Mouse (Mus musculus) small intestine, adult 2 months (tissue): ENCODE results near the gene Klf2.

Experiments used
- CTCF ChIP-seq: fragments of 200-500 bp; IDR thresholded peaks from 2 replicates; pipeline ENCODE4 v1.5.1; 2012; ENCODE audit warnings: low read depth, mild to moderate bottlenecking, control low read depth, inconsistent platforms, low read length, moderate library complexity, mixed read lengths; ENCODE audit not compliant: insufficient replicate concordance, insufficient read length; ENCODE audit errors: extremely low read depth
- POLR2A ChIP-seq: fragments of 200-500 bp; IDR thresholded peaks from 2 replicates; pipeline ENCODE4 v1.6.1; 2012; ENCODE audit warnings: low read depth, mild to moderate bottlenecking, control low read depth, inconsistent platforms, low read length, moderate library complexity

DNA sequence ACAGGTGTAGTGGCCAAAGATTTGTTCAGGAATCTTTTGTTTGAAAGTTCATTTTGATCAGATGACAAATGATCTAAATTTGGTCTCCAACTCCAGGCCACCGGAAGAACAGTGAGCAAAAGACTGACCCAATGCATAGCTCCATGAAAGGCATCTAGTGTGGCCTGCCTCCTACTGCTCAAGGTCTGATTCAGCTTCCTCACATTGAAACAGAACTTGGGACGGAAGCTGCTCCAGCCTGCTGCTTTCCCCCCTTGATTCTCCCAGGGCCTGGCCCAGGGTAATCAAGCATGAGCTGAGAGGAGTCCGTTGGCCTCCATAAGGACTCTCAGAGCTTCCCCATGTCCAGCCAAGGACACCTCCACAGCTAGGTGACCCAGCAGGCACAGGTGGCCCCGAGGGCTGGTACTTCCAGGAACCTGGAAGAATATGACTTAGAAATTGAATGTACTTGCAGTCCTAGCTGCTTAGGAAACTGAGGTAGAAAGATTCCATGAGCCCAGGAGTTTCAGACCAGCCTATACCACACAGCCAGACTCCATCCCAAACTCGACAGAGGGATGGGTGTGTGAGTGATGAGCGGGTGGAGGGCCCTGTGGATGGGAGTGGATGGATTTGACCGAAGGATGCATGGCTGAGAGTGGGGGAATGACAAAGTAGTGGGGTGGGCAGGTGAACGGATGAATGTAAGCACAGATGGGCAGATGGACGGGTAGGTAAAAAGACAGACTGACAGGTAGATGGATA lies 18.0 kb upstream of the Klf2 start:
- no peak for TF ChIP-seq POLR2A
- TF ChIP-seq CTCF: no peak
